Mouse (Mus musculus): ENCODE data around the gene Olfr1249. TPM values are rescaled to one million over a fixed set of nuclear protein-coding genes. Genes with fewer than 3 reads are reported as not detected.
"Not testable (repeated sequence)": the region's sequence is repeated elsewhere in the genome, so short reads cannot be mapped to it uniquely, and the experiment has no call there.

The Olfr1249 gene
- polyA plus RNA-seq (2015; fragmentation: Nextera tagmentation; extraction: Ambion mirVana) = not detected in 2 replicates

DNA sequence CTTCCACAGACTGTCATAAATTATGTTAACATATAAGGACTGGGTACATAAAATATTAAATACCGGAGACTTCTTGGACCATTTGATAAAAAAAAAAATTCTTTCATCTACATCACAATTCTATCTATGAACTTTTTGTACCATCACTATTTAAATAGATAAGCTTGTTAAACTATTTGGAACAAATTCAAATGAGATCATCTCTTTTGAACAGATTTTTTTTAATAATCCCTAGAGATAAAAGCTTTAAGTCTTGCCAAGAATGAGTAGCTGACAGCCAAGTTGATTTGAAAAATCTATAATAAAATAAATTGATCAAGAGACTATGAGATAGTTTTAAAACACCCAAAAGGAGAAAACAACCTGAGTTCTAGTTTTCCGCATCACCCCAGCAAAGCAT lies at the start of gene Olfr1249:
Gene Olfr1249 (minus strand): TSS at position 101 of the 400 bp plus-strand sequence.
- H3K9ac ChIP-seq (ENCODE audit: low read depth, low read length) = no peak within 1 kb of the TSS
- H3K4me1 ChIP-seq (replicated peaks; ENCODE audit: control insufficient read depth, insufficient read depth, low read length) = no peaks in the 10 kb centered on the region
- no peaks in the 10 kb centered on the region for H3K9me3 ChIP-seq (ENCODE audit: control insufficient read depth)
- 89% methylated on average over 2 of the region's 2 CpGs for WGBS
- TF ChIP-seq CTCF (IDR thresholded peaks at IDR 0.05; ENCODE audit: low read depth) = no peak
- no peaks in the 10 kb centered on the region for H3K36me3 ChIP-seq (ENCODE audit: control insufficient read depth, insufficient read depth)
- no peak within 1 kb of the TSS for H3K4me2 ChIP-seq (replicated peaks; ENCODE audit: low read depth)
- H3K4me3 ChIP-seq (ENCODE audit: low read depth, low read length) = no peak within 1 kb of the TSS
- no peaks in the 10 kb centered on the region for H3K27me3 ChIP-seq (replicated peaks; ENCODE audit: control insufficient read depth, insufficient read depth, low read length)
- no peak within 1 kb of the TSS for H3K27ac ChIP-seq (ENCODE audit: low read depth, low read length)
- no peak for ATAC-seq

GRCm38 (mm10) chr2:89671836-89672235 lies 37.1 kb upstream of the Olfr1249 start, which contains the start of gene Olfr1251:
Olfr1251 (minus strand) TSS chr2:89671936.
- no peak within 1 kb of the TSS for H3K27ac ChIP-seq (ENCODE audit: low read depth, low read length)

GRCm38 (mm10) chr2:89661367-89661766 lies 26.6 kb upstream of the Olfr1249 start, which contains the start of gene Olfr1250:
Olfr1250 (minus strand) TSS chr2:89661467.
- H3K9me3 ChIP-seq (ENCODE audit: control insufficient read depth) = no peaks in the 10 kb centered on the region
- no peaks in the 10 kb centered on the region for H3K27me3 ChIP-seq (replicated peaks; ENCODE audit: control insufficient read depth, insufficient read depth, low read length)
- no peaks in the 10 kb centered on the region for H3K36me3 ChIP-seq (ENCODE audit: control insufficient read depth, insufficient read depth)
- H3K4me1 ChIP-seq (replicated peaks; ENCODE audit: control insufficient read depth, insufficient read depth, low read length) = no peaks in the 10 kb centered on the region
- H3K4me3 ChIP-seq (ENCODE audit: low read depth, low read length) = no peak within 1 kb of the TSS
- ATAC-seq = no peak
- no peak within 1 kb of the TSS for H3K27ac ChIP-seq (ENCODE audit: low read depth, low read length)
- TF ChIP-seq CTCF (IDR thresholded peaks at IDR 0.05; ENCODE audit: low read depth) = no peak
- H3K4me2 ChIP-seq (replicated peaks; ENCODE audit: low read depth) = no peak within 1 kb of the TSS
- no peak within 1 kb of the TSS for H3K9ac ChIP-seq (ENCODE audit: low read depth, low read length)

More at GRCm38 (mm10) chr2:89671836-89672235, 37.1 kb upstream of the Olfr1249 start, which contains the start of gene Olfr1251:
- no peaks in the 10 kb centered on the region for H3K9me3 ChIP-seq (ENCODE audit: control insufficient read depth)
- no peak within 1 kb of the TSS for H3K9ac ChIP-seq (ENCODE audit: low read depth, low read length)
- no peak within 1 kb of the TSS for H3K4me3 ChIP-seq (ENCODE audit: low read depth, low read length)
- H3K27me3 ChIP-seq (replicated peaks; ENCODE audit: control insufficient read depth, insufficient read depth, low read length) = no peaks in the 10 kb centered on the region
- no peaks in the 10 kb centered on the region for H3K36me3 ChIP-seq (ENCODE audit: control insufficient read depth, insufficient read depth)
- no peaks in the 10 kb centered on the region for H3K4me1 ChIP-seq (replicated peaks; ENCODE audit: control insufficient read depth, insufficient read depth, low read length)
- ATAC-seq = no peak
- TF ChIP-seq CTCF (IDR thresholded peaks at IDR 0.05; ENCODE audit: low read depth) = no peak
- no peak within 1 kb of the TSS for H3K4me2 ChIP-seq (replicated peaks; ENCODE audit: low read depth)

GRCm38 (mm10) chr2:89618145-89618544 lies 16.6 kb downstream of the Olfr1249 start, which contains the start of gene Olfr1248:
Olfr1248 (minus strand) TSS chr2:89618245.
- 97% methylated on average over 1 of the region's 1 CpGs for WGBS
- not testable (repeated sequence) for ATAC-seq; H3K4me3 ChIP-seq (ENCODE audit: low read depth, low read length); H3K4me1 ChIP-seq (replicated peaks; ENCODE audit: control insufficient read depth, insufficient read depth, low read length); H3K27ac ChIP-seq (ENCODE audit: low read depth, low read length); H3K9me3 ChIP-seq (ENCODE audit: control insufficient read depth); H3K27me3 ChIP-seq (replicated peaks; ENCODE audit: control insufficient read depth, insufficient read depth, low read length); H3K4me2 ChIP-seq (replicated peaks; ENCODE audit: low read depth); H3K36me3 ChIP-seq (ENCODE audit: control insufficient read depth, insufficient read depth); H3K9ac ChIP-seq (ENCODE audit: low read depth, low read length)

DNA sequence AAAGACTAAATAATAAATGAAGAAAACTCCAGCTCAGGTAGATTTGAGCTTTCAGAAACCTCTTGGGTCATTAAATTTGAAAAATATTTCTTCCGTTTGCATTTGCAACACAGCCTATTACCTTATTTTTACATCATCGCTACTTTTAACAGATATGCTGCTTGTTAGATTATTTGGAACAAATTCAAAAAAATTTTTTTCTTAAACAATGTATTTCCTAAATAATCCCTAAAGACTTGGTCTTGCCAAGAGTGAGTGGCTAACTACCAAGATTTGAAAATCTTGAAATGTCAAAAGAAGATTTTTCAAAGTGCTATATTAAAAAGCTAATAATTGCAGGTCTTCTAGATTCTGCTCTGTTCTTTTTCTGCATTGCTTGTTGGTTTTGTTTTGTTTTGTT lies 20.8 kb downstream of the Olfr1249 start, which contains the start of gene Olfr1247:
Gene Olfr1247 (minus strand): TSS at position 101 of the 400 bp plus-strand sequence.
- Histone ChIP-seq H3K27me3 (replicated peaks; ENCODE audit: control insufficient read depth, insufficient read depth, low read length) (no peaks in the 10 kb centered on the region), H3K36me3 (ENCODE audit: control insufficient read depth, insufficient read depth) (no peaks in the 10 kb centered on the region), H3K9me3 (ENCODE audit: control insufficient read depth) (no peaks in the 10 kb centered on the region), H3K4me1 (replicated peaks; ENCODE audit: control insufficient read depth, insufficient read depth, low read length) (no peaks in the 10 kb centered on the region), H3K4me2 (replicated peaks; ENCODE audit: low read depth) (no peak within 1 kb of the TSS), H3K4me3 (ENCODE audit: low read depth, low read length) (no peak within 1 kb of the TSS), H3K27ac (ENCODE audit: low read depth, low read length) (no peak within 1 kb of the TSS), H3K9ac (ENCODE audit: low read depth, low read length) (no peak within 1 kb of the TSS)
- no peak for ATAC-seq
- TF ChIP-seq CTCF (IDR thresholded peaks at IDR 0.05; ENCODE audit: low read depth) = no peak
- WGBS = 88% methylated on average over 2 of the region's 2 CpGs

DNA sequence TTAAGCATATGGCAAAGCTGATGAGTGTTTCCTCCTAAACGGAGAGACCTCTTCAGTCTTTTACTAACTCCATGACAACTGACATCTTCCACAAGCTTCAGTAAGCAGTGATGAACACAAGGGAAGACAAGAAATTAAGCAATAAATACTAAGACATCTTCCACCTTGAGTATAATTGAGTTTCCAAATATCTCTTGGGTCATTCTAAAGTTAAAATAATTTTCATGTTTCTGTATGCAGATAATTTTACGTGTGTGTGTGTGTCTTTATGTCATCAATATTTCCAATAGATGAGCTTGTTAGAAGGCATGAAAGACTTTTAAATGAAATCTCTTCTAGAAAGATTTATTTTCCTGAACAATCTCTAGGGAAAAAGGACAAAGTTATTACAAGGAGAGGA lies 41.7 kb downstream of the Olfr1249 start, which contains the start of gene Olfr1246:
Gene Olfr1246 (minus strand): TSS at position 101 of the 400 bp plus-strand sequence.
- Histone ChIP-seq H3K4me3 (ENCODE audit: low read depth, low read length) (no peak within 1 kb of the TSS), H3K27me3 (replicated peaks; ENCODE audit: control insufficient read depth, insufficient read depth, low read length) (no peaks in the 10 kb centered on the region), H3K9ac (ENCODE audit: low read depth, low read length) (no peak within 1 kb of the TSS), H3K36me3 (ENCODE audit: control insufficient read depth, insufficient read depth) (no peaks in the 10 kb centered on the region), H3K9me3 (ENCODE audit: control insufficient read depth) (no peaks in the 10 kb centered on the region), H3K27ac (ENCODE audit: low read depth, low read length) (no peak within 1 kb of the TSS), H3K4me1 (replicated peaks; ENCODE audit: control insufficient read depth, insufficient read depth, low read length) (no peaks in the 10 kb centered on the region), H3K4me2 (replicated peaks; ENCODE audit: low read depth) (no peak within 1 kb of the TSS)
- WGBS = 63% methylated on average over 2 of the region's 2 CpGs
- ATAC-seq = no peak
- no peak for TF ChIP-seq CTCF (IDR thresholded peaks at IDR 0.05; ENCODE audit: low read depth)

Other genes starting within 250 kb of the Olfr1249 start
- gene Olfr1238, start 225.3 kb downstream of the Olfr1249 start, polyA plus RNA-seq (2015; fragmentation: Nextera tagmentation; extraction: Ambion mirVana) = not detected in 2 replicates
- not detected in 2 replicates for gene Olfr1239, start 214.6 kb downstream of the Olfr1249 start, polyA plus RNA-seq (2015; fragmentation: Nextera tagmentation; extraction: Ambion mirVana)
- gene Olfr1240, start 192.0 kb downstream of the Olfr1249 start, polyA plus RNA-seq (2015; fragmentation: Nextera tagmentation; extraction: Ambion mirVana) = not detected in 2 replicates
- not detected in 2 replicates for gene Olfr1241, start 147.9 kb downstream of the Olfr1249 start, polyA plus RNA-seq (2015; fragmentation: Nextera tagmentation; extraction: Ambion mirVana)
- not detected in 2 replicates for gene Olfr1242, start 136.6 kb downstream of the Olfr1249 start, polyA plus RNA-seq (2015; fragmentation: Nextera tagmentation; extraction: Ambion mirVana)
- not detected in 2 replicates for gene Olfr1243, start 103.5 kb downstream of the Olfr1249 start, polyA plus RNA-seq (2015; fragmentation: Nextera tagmentation; extraction: Ambion mirVana)
- gene Olfr1245, start 56.5 kb downstream of the Olfr1249 start, polyA plus RNA-seq (2015; fragmentation: Nextera tagmentation; extraction: Ambion mirVana) = not detected in 2 replicates
- gene Olfr1246, start 41.8 kb downstream of the Olfr1249 start, polyA plus RNA-seq (2015; fragmentation: Nextera tagmentation; extraction: Ambion mirVana) = not detected in 2 replicates
- not detected in 2 replicates for gene Olfr1247, start 20.9 kb downstream of the Olfr1249 start, polyA plus RNA-seq (2015; fragmentation: Nextera tagmentation; extraction: Ambion mirVana)
- not detected in 2 replicates for gene Olfr1248, start 16.7 kb downstream of the Olfr1249 start, polyA plus RNA-seq (2015; fragmentation: Nextera tagmentation; extraction: Ambion mirVana)
- gene Olfr1250, start 26.5 kb upstream of the Olfr1249 start, polyA plus RNA-seq (2015; fragmentation: Nextera tagmentation; extraction: Ambion mirVana) = not detected in 2 replicates
- gene Olfr1251, start 37.0 kb upstream of the Olfr1249 start, polyA plus RNA-seq (2015; fragmentation: Nextera tagmentation; extraction: Ambion mirVana) = not detected in 2 replicates
- gene Olfr1252, start 90.0 kb upstream of the Olfr1249 start, polyA plus RNA-seq (2015; fragmentation: Nextera tagmentation; extraction: Ambion mirVana) = not detected in 2 replicates
- gene Olfr1253, start 122.1 kb upstream of the Olfr1249 start, polyA plus RNA-seq (2015; fragmentation: Nextera tagmentation; extraction: Ambion mirVana) = not detected in 2 replicates
- not detected in 2 replicates for gene Olfr1254, start 158.6 kb upstream of the Olfr1249 start, polyA plus RNA-seq (2015; fragmentation: Nextera tagmentation; extraction: Ambion mirVana)
- gene Olfr1255, start 177.1 kb upstream of the Olfr1249 start, polyA plus RNA-seq (2015; fragmentation: Nextera tagmentation; extraction: Ambion mirVana) = not detected in 2 replicates
- gene Olfr1256, start 206.6 kb upstream of the Olfr1249 start, polyA plus RNA-seq (2015; fragmentation: Nextera tagmentation; extraction: Ambion mirVana) = not detected in 2 replicates
- gene Olfr48, start 213.2 kb upstream of the Olfr1249 start, polyA plus RNA-seq (2015; fragmentation: Nextera tagmentation; extraction: Ambion mirVana) = not detected in 2 replicates
- gene Olfr1257, start 243.5 kb upstream of the Olfr1249 start, polyA plus RNA-seq (2015; fragmentation: Nextera tagmentation; extraction: Ambion mirVana) = not detected in 2 replicates

Measured in intestine, postnatal 0 days (tissue).